Mouse (Mus musculus): ENCODE data around the gene Pmpca.

Pmpca gene

DNA sequence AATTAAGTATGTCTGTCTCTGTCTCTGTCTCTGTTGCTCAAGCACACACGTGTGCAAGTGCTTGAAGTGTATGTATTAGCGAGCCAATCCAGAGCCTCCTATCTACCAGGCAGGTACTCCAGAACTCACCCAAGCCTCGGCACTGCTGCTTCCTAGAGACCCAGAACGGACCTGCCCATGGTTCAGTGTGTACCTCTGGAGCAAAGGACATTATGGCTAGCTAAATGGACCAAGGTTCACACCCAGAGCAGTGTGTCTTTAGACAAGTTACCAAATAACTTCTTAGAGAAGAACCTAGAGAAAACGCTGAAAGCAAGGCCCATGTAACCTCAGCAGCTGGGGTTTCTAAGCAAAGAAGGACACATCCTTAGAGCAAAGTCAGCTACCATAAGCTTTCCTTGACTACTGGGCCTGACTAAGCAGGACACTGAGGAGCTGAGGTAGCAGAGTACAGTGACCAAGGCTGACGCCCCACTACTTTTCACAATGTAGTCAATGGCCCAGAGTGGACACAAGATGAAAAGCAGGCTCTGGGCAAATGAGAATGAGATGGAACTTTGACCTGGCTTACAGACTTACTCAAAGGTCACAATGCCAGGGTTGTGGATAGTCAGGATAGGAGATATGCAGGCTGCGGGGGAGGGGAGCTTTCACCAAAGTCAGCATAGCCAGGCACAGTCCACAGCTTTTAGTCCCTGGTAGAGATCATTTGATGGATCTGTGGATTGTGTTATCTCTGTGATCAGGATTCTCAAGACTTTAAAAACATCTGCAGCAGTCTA, 45.8 kb downstream of the Pmpca start:
- DNase-seq: no peak

DNA sequence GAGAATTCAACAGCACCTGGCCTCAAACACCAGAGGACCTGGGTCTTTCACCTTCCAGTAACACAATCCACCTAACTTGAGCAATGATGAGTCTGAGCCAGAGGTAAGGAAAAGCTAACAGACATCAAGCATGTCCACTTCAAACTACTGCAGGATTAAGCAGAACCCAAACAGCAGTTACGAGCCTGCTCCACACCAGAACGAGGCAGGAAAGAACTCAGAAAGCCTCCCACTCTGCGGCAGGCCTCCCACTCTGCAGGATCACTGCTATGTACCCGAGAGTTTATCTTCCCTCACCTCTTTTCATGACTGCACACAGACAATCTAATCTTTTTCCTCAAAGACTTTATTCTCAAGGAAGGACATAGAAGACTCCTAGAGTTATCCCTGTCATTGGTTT, 48.1 kb downstream of the Pmpca start:
- DNase-seq: no peak

DNA sequence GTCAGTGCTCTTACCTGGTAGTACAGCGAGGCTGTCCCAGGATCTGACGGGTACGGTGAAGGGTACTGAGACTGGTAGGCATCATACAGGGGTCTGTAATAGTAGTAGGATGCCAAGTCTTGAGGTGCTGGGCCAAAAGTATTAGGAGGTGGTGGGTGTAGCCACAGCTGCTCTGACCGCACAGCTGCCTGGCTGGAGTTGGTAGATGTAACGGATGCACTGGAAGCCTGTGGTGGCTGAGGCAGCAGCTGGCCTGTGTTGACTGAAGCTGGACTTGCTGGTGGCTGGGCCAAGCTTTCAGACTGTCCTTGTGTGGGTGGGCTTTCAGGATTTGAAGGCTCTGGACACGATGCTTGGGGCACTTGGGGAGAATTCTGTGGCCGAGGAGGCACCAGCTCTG, 49.2 kb downstream of the Pmpca start:
- DNase-seq: no peak

DNA sequence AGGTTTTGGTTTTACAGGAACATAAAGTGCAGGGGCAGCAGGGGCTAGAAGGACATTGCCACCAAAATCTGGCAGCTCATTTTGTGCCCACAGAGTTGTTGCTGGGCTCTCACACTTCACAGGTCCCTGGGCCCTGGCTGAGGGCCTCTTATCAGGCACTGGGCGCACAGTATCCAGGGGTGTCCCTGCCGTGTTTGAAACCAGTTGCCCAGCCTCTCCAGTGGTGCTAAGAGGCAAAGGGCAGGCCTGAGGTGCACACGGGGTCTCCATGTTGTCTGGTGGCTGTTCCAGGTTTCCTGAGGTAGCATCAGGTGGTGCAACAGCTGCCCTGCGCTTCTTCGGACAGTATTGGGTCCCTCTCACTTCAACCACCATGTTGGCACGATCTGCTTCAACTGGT, 50.5 kb downstream of the Pmpca start:
- DNase-seq: no peak

DNA sequence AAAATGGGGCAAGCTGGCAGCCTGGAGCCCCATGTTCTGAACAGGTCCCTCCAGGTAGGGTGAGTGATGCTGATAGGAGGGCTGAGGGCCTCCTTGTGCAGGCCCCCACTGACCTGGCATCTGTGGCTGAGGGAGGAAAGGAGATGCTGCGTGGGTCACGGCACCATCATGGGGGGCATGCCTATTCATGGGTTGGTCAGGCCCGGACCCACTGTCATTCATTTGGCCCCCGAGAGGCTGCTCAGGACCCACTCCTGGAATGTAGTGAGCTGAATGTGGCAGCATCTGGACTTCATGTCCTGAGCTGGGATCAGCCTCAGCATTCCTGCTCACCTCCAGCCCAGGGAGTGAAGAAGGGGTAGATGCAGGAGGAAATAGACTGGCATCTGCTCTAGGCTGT, 52.1 kb downstream of the Pmpca start:
- no peak for DNase-seq

DNA sequence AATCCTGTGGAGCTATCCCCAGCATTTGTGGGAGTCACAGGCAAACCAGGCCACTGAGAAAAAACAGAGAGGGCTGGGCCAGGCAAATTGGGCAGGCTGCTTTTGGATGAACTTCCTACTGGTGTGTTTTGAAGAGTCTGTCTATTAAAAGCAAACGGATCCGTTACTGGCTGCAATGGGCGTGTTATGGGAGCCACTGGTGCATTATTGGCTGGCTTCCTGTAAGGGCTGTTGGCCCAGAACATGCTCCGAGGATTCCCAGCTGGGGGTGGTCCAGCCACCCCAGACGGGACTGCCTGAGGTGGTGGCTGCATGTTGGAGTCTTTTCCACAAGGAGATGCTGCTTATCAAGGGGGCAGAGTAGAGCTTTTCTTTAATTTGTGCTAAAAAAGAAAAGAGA, 52.5 kb downstream of the Pmpca start:
- DNase-seq: no peak

DNA sequence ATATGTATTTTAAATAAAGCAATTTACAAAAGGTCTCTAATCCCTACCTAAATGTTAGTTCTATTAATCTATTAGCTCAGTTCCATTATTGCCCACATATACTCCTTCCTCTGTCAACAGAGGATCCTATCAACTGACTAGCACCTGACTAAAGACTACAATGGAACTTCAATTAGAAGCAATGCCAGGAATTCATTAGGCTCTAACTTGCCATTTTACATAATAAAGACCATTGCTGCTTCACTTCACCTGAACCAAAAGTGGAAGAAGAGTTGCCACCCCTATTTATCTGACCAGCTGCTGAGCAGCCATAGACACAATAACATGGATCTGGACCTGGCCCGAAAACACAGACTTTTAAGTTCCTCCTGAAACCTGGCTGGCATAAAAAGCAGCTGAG, 53.7 kb downstream of the Pmpca start:
- no peak for DNase-seq

DNA sequence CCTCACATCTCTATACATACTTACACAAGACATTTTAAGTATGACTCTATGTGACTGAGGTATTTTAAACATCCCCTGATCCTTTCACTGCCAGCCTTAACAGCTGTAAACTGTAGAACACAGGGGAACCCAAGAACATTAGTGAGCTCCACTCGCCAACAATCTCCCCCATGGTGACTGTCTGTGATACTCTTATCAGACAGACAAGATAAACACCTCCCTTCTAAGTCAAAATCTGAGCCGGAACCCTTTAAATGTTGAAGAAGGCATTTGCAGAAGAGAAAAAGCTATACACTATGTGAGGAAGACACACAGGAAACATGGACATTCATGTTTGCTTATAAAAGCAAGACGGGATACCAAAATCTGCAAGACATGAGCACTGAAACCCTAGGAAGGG, 54.7 kb downstream of the Pmpca start:
- no peak for DNase-seq

DNA sequence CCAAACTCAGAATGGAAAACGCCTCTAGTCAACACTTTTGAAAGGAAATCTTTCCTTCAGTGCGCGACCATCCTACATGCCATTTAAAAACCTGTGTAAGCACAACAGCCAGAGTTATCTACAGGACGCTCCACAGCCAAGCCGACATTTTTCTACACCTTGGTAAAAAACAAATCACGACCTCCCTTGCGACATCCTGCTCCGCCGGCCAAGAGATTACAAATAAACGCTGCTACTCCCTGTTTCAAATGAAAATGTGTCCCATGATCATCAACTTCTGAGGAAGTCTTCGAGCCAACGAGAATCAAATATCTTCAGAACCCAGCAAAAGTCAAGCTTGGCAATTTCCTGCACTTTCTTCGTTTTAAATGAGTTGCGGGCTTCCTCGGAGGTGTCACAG, 55.2 kb downstream of the Pmpca start:
- peak; percentile 34 for DNase-seq

DNA sequence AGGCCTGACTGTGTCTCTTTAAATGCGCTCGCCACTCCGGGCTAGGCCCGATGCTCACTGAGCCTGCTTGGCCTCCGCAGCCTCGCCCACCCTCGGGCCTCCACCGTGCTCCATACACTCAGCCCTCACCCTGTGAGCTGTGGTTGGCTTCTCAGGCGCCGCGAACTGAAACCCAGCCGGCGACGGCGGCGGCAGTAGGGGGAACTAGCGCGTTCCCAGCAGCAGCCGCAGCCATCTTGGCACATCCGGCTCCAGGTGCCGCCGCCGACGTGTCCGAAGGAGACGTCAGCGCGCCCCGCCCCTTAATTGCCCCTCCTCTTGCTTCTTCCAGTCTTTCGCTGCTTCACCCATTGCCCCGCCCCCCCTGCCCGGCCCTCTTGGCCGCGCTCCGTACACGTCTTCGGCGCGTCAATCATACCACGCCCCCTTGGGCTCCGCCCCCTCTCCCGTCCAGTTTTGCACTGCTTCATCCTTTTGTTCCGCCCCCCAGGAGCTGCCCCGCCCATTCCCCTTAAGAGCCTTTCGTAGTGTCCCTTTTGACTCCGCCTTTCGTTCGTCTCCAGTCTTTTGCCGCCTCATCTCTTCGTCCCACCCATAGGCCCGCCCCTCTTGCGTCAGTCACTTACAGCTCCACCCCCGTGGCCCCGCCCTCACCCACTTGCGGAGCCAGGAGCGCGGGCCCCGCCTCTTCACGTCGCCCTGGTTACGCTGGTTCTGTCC, 56.0 kb downstream of the Pmpca start, which contains the start of gene Sec16a:
Gene Sec16a, minus strand, starts transcription at position 271 of the 720 bp plus-strand sequence.
- DNase-seq: peak; percentile 100

DNA sequence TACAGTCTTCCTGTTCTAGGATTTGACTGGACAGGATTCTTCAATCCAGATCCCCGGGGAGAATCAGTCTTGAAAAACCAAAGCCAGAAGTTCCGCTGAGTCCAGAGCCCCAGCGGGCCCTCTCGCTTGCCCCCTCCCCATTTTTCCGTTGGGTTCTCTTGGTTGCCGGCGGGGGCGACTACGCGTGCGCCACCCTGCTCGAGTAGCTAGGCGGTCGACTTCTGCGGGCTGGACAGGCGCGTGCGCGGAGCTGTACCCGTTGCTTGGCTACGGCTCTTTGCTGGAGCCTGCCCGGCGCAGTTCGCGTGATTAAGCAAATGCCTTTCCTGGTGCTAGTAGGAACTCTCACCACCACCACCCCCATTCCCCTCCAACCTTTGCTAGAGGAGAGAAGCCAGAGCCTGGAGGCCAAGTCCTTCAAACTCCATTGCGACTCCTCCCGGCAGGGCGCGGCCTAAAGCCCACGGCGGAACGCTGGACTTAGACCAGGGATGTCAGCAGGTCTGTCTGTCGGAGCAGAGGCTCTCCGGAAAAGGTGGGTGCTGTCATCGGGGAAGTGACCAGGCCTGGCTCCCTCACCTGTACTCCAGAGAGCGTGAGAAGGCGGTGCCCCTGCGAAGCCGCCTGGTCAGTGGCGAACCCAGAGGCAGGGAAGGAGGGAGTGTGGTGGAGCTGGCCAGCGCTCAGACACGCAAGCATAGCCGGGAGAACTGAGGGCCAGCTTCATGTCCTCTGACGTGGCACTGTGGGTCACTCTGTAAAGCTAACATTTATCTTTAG, 56.7 kb downstream of the Pmpca start:
- DNase-seq: peak; percentile 95

DNA sequence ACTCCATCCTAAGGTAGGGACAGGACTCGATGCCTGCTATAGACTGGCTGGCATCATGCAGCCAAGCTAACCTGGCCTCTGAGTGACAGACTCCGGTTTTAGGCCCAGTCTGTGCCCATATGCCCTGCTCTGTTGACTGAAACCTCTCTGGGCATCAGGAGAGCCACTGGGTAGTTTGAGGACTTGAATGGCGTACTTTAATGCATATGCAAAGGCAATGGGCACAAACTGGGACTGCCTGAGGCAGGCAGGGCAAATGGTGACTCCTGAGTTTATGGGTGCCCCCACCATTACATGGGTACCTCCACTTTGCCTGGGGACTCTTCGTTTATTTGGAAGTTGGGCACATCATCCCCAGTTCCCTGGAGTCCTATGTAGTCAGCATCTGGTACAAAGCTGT, 57.5 kb downstream of the Pmpca start:
- DNase-seq: no peak
